Mouse (Mus musculus): ENCODE data around the gene Slc51a.

DNA sequence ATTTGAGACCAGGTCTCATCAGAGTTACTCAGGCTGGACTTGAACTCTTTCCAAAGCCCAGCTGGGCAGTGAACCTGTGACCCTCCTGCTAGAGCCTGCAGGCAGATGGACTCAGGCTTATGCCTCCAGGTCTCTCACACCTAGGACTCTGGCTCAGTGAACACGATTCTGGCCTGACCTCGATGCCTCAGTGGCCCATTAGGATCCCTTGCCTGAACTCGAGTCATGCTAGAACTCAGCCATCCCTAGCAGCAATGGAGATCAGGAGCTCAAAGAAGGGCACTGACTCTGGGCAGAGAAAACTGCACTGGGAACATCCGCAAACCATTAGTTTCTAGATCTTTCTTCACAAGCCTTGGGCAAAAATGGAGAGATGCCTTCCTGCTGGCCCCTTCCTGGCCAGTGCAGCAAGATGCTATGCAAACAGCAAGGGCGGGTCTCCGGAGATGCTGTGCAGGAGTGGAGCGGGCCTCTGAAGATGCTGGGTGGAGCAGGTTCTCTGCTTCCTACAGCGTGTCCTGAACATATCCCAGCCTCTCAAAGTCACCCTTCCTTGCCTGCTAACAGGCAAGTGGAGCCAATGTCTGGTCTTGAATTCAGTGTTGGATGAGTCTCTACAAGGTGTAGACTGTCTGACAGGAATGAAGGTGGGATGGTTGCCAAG is 24.3 kb upstream of the Slc51a start:
- no peak for TF ChIP-seq CTCF (IDR thresholded peaks at IDR 0.05)
- TF ChIP-seq EP300 (IDR thresholded peaks at IDR 0.05): no peak
